Mouse (Mus musculus) Patski (cell line): ENCODE data around the gene Rnaset2b. TPM values are rescaled to one million over a fixed set of nuclear protein-coding genes. Genes with fewer than 3 reads are reported as not detected.
"Not testable (repeated sequence)": the region's sequence is repeated elsewhere in the genome, so short reads cannot be mapped to it uniquely, and the experiment has no call there.

ENCODE experiments used
- ATAC-seq: fragments of 100-300 bp; one replicate; pipeline ENCODE4 v1.8.0; 2021
- CTCF ChIA-PET: fragments of 350-600 bp; sonication (Branson Sonifier 250); formaldehyde crosslinking; loops from one replicate; lab custom pipeline; 2022; ENCODE audit warnings: inconsistent platforms; lab: Charles Lee
- POLR2A ChIA-PET: fragments of 350-600 bp; sonication (Branson Sonifier 250); formaldehyde crosslinking; loops from one replicate; lab custom pipeline; 2022; ENCODE audit warnings: antibody characterized with exemption, inconsistent platforms; lab: Charles Lee
- DNase-seq: peaks from one replicate; pipeline ENCODE4 v3.0.0-alpha.2; 2011; ENCODE audit warnings: low read depth, low spot score
- H3K27me3 ChIP-seq: fragments of 371-371 bp; one replicate; pipeline ENCODE4 v1.5.1; 2021
- in situ Hi-C: fragments of 300-500 bp; cut with MboI; formaldehyde crosslinking; loops from 3 replicates; pipeline ENCODE4 v1.11.1; 2018; ENCODE audit warnings: low pct_unique_long_range_greater_than_20kb, mixed read lengths
- polyA plus RNA-seq: library from polyadenylated mRNA; unstranded; gene quantifications from one replicate; pipeline ENCODE4 v1.2.3, GENCODE M21; 2021

The Rnaset2b gene
- polyA plus RNA-seq, 1 experiment from 2014 or later = 147 TPM

DNA sequence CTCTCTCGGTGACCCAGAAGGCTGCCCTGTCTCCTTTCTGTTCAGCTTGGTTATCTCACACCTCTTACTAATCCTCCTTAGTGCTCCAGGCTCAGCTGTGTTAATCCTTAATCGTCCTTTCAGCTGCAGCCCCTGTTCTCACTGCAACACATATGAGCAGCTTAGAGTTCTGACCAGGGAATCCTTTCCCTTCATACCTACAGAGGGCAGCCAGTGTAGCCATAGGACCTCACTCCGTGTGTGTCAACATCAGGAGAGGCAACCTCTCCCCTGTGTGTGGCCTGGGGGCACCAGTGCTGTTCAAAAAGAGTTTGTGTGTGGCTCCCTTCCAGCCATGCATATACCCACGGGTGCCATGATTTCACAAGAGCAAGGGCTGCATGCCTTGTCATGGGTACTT is 35.2 kb downstream of the Rnaset2b start:
- H3K27me3 ChIP-seq, in situ Hi-C loops, CTCF ChIA-PET, POLR2A ChIA-PET, DNase-seq: not testable (repeated sequence)
- peak; percentile 47 for ATAC-seq

DNA sequence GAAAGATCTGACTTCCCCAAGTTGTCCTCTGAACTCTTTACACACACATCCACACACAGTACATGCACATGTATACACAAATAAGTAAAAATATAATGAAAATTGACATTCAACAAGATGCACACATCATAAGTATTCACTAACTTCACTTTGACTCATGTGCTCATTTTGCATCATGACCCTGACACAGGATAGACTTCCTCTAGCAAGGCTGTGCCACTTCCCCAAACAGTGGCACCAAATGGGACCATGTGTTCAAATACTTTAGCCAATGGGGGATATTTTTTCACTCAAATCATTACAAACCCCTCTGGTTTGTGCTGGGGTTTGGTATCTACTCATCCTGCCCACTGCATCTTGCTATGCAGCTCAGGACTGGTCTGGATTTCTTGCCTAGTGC is 38.5 kb downstream of the Rnaset2b start:
- in situ Hi-C loops, CTCF ChIA-PET, ATAC-seq, H3K27me3 ChIP-seq, POLR2A ChIA-PET, DNase-seq: not testable (repeated sequence)

DNA sequence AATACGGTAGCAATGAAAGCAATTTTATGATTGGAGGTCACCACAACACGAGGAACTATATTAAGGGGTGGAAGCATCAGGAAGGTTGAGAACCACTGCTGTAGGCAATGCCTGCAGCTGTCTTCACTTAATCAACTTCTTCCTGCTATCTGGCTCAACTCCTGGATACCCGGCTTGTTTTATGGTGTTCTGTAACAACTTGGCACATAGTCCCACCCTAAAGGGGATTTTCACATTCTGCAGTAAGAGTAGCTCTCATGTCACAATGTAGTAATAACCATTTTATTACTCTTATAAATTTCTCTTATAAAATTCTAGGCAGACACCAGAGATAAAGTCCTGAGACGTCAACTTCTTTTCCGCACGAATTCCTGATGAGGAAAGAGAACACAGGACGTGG is 39.0 kb downstream of the Rnaset2b start:
- H3K27me3 ChIP-seq, DNase-seq, ATAC-seq, in situ Hi-C loops, CTCF ChIA-PET, POLR2A ChIA-PET: not testable (repeated sequence)

DNA sequence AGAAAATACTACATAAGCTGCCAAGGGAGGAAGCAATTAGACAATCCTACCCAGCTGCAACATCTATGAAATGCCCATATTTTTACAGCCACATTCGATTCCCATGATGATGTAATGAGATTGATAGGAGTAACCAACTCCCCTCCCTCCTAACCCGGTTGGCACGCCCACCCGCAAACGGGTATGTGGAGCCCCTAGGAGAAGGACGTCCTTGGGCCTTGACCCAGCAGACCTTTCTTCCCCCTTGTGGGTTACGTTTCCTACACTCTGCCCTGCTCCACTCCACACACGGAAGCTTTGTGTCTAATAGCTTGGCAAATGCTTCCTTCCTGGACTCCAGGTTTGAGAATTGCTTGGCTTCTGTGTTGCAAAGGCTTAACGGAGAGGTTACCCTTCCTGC is 39.5 kb downstream of the Rnaset2b start:
- CTCF ChIA-PET, in situ Hi-C loops, DNase-seq, POLR2A ChIA-PET, H3K27me3 ChIP-seq, ATAC-seq: not testable (repeated sequence)

DNA sequence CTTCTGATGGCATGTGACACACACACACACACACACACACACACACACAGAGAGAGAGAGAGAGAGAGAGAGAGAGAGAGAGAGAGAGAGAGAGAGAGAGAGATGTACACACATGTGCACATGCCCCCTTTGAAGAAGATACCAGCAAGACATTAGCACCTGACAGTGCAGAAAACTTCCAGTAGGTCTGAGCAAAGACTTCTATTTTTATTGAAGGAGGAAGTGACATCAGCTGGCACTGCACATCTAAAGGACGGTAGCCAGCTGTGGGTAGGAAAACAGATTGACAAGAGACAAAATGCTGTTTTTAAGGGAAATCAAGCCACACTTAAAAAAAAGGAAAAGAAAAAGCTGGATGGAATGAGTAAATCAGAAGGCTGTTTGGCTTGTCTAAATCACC is 43.8 kb downstream of the Rnaset2b start:
- CTCF ChIA-PET, ATAC-seq, H3K27me3 ChIP-seq, POLR2A ChIA-PET, DNase-seq, in situ Hi-C loops: not testable (repeated sequence)

DNA sequence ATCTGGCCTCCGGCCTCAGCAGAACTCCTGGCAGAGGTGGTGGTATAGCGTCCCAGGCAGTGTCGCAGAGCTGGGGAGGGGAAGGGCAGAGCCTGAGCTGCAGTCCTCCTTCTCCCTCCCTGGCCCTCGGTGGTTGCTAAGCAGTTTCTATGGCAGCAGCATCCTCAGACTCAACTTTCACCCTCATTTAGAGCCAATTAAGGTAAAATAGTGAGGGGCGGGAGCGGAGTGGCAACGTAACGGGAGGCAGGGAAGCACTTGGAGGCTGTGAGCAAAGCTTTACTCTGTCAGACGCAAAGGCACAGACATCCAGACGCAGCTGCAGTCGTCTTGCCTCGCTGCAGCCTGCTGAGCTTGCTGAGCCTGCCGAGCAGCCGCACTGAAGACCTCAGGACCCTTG is 54.8 kb downstream of the Rnaset2b start, which contains the start of gene Gm1604a:
TSS of gene Gm1604a (plus strand) at position 312 of the 400 bp plus-strand sequence.
- in situ Hi-C loops, DNase-seq, H3K27me3 ChIP-seq, POLR2A ChIA-PET, ATAC-seq, CTCF ChIA-PET: not testable (repeated sequence)

DNA sequence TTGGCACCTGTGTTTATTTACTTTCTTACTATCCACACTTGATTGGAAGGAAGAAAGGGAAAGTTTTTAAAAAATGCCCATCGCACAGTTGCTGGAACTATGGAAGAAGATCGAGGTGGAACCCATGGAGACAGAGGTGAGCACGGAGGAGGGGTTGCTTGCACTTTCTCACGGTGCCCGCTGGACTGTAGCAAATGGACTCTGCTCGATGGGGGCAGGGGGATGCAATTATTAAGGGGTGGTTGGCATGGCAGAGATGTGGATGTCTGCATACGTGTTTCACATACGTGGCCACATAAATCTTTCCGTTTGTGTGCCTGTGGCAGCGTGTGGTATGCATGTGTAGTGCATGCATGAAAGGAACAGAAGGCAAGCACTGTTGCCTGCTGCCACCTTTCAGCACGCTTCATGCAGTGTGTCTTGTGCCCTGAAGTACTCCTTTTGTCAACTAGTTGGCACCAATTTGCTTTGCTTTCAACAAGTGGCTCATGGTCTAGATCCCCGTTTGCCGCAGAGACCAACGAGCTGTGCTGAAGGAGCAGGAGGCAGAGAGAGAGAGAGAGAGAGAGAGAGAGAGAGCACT is 55.4 kb downstream of the Rnaset2b start:
- CTCF ChIA-PET, in situ Hi-C loops, ATAC-seq, DNase-seq, H3K27me3 ChIP-seq, POLR2A ChIA-PET: not testable (repeated sequence)

DNA sequence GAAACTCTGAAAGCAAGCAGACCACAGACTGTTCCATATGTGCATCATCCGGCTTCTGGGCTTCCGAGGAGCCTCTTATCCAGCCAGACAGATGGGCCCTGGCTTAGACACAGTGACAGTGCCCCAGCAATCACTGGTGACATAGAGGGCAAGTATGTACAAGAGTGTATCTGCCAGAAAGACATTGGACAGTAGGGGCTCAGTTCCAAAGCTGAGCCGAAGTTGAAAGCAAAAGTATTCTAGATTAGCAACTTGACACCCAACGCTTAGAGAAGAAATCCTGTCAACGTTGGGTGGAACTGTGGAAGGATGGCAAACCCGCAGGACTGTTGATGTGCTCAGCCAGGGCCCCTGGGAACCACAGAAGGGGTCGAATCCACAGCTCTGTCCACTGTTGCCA is 59.8 kb downstream of the Rnaset2b start:
- POLR2A ChIA-PET, DNase-seq, H3K27me3 ChIP-seq, CTCF ChIA-PET, in situ Hi-C loops: not testable (repeated sequence)
- peak; percentile 4 for ATAC-seq

DNA sequence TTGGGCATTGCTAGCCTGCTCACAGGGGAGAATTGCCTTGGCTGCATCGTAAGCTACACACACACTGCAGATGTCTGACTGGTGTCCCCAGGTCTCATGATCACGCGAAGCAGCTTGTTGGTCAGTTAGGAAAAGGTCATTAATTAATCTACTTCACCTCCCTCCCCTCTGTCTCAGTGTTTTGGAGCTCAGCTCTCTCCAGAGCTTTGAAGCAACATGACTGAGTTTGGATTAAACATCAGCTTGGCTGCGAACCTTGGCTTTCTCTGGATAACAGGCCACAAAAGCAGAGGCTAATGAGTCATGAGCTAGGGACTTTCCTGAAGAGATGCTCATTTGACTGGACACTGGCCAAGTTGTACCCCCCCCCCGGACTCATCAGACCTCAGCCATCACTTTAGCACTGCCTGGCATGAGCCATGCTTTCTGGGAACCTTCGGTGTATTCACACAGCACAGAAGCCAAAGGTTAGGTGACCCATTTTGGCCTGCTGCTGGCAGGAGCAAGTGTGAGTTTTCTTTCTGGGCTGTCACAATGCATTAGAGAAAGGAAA is 60.3 kb downstream of the Rnaset2b start:
- ATAC-seq = peak; percentile 36
- DNase-seq, H3K27me3 ChIP-seq, CTCF ChIA-PET, POLR2A ChIA-PET, in situ Hi-C loops: not testable (repeated sequence)

DNA sequence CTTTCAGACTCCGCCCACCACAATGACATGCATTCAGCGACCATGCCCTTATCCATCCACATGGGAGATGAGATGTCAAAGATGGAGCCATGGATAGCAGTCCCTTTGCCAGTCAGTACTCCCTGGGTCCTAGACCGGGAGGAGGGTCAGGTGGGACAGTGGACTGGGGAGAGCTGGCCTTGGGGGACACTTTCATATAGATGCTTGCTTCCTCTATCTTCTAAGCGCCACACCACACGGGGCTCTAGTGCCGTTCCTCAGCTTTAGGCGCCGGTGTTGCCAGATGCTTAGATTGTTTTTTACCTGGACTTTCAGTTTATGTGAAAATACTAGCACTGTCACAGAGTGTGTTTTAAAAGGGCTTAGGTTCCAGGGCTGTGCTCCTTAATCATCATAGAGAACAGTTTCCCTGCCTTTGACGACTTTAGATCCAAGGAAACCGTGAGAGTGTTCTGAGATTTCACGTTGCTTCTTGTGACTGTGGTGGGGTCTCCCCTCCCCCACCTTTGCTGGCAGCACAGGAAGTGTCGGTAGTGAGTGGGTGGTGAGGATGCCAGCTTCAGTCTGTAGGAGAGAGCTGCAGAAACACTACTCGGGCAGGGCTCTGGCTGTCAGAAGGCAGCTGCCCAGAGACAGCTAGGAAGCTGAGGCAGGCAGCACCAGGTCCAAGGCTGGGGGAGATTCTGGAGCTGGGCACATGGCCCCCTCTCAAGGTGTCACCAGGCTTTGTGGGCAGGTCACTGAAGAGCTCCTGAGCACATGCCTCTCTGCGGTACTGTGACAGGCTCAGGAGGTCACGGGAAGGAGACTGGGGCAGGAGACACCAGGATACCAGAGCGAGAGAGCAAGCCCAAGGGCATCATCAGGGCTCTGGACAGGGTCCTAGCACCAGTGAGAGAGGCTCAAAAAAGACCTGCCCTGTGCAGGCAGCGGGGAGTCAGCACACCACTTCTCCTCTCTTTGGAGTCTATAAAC is 63.0 kb downstream of the Rnaset2b start:
- ATAC-seq, DNase-seq, CTCF ChIA-PET, H3K27me3 ChIP-seq, POLR2A ChIA-PET, in situ Hi-C loops: not testable (repeated sequence)

Other genes starting within 250 kb of the Rnaset2b start
- gene Ezr, start 187.8 kb upstream of the Rnaset2b start, polyA plus RNA-seq = 344 TPM
- gene Rsph3b, start 22.0 kb upstream of the Rnaset2b start, polyA plus RNA-seq = 57.5 TPM
- gene Tagap1, start 9.5 kb upstream of the Rnaset2b start, polyA plus RNA-seq = 9.9 TPM
- gene Gm49721, start 8.3 kb downstream of the Rnaset2b start, polyA plus RNA-seq = not detected
- not detected for gene Gm1604a, start 54.9 kb downstream of the Rnaset2b start, polyA plus RNA-seq
- 19.9 TPM for gene Rps6ka2, start 199.5 kb downstream of the Rnaset2b start, polyA plus RNA-seq